Mouse (Mus musculus): Measurements from ENCODE around the gene Cox6b2. TPM values are rescaled to one million over a fixed set of nuclear protein-coding genes. Genes with fewer than 3 reads are reported as not detected.

The Cox6b2 gene
- polyA plus RNA-seq, 1 experiment from 2014 or later = 26.3 TPM

GRCm38 (mm10) chr7:4702334-4702733 is 50.6 kb downstream of the Cox6b2 start:
- ATAC-seq (ENCODE audit: low FRiP score) = no peak
- Histone ChIP-seq H3K27me3 (replicated peaks) (no peaks in the 10 kb centered on the region), H3K9ac (replicated peaks) (no peak overlapping the region)

More at GRCm38 (mm10) chr7:4702334-4702733, 50.6 kb downstream of the Cox6b2 start:
- Histone ChIP-seq H3K27ac (replicated peaks) (no peak overlapping the region), H3K4me2 (no peak overlapping the region), H3K9me3 (replicated peaks) (no peaks in the 10 kb centered on the region), H3K4me3 (replicated peaks) (no peak overlapping the region), H3K4me1 (peaks cover 4% of the 10 kb centered on the region; the same call in 1 of the 2 replicates), H3K36me3 (peaks cover 84% of the 10 kb centered on the region)
- WGBS = 45% methylated on average over 8 of the region's 8 CpGs

Other genes with a start within 250 kb of the Cox6b2 start
- 22.8 and 29.5 TPM in 2 replicates for gene Tnnt1, start 236.7 kb downstream of the Cox6b2 start, polyA plus RNA-seq (2015; fragmentation: Nextera tagmentation; extraction: Ambion mirVana)
- gene Tnni3, start 228.9 kb downstream of the Cox6b2 start, polyA plus RNA-seq (2015; fragmentation: Nextera tagmentation; extraction: Ambion mirVana) = 1.8 and 2.4 TPM in 2 replicates
- gene Dnaaf3, start 220.6 kb downstream of the Cox6b2 start, polyA plus RNA-seq (2015; fragmentation: Nextera tagmentation; extraction: Ambion mirVana) = 1.8 and 2.1 TPM in 2 replicates
- gene Syt5, start 205.6 kb downstream of the Cox6b2 start, polyA plus RNA-seq (2015; fragmentation: Nextera tagmentation; extraction: Ambion mirVana) = 77.0 and 94.1 TPM in 2 replicates
- 0.43 and 0.65 TPM in 2 replicates for gene Ptprh, start 149.1 kb downstream of the Cox6b2 start, polyA plus RNA-seq (2015; fragmentation: Nextera tagmentation; extraction: Ambion mirVana)
- gene Tmem86b, start 121.7 kb downstream of the Cox6b2 start, polyA plus RNA-seq (2015; fragmentation: Nextera tagmentation; extraction: Ambion mirVana) = 1.7 and 2.3 TPM in 2 replicates
- 8.3 and 8.9 TPM in 2 replicates for gene Ppp6r1, start 94.1 kb downstream of the Cox6b2 start, polyA plus RNA-seq (2015; fragmentation: Nextera tagmentation; extraction: Ambion mirVana)
- 156 and 173 TPM in 2 replicates for gene Hspbp1, start 68.0 kb downstream of the Cox6b2 start, polyA plus RNA-seq (2015; fragmentation: Nextera tagmentation; extraction: Ambion mirVana)
- 6.5 and 6.8 TPM in 2 replicates for gene Brsk1, start 62.5 kb downstream of the Cox6b2 start, polyA plus RNA-seq (2015; fragmentation: Nextera tagmentation; extraction: Ambion mirVana)
- gene Tmem150b, start 27.8 kb downstream of the Cox6b2 start, polyA plus RNA-seq (2015; fragmentation: Nextera tagmentation; extraction: Ambion mirVana) = 0.13 and 0.14 TPM in 2 replicates
- gene Kmt5c, start 13.0 kb downstream of the Cox6b2 start, polyA plus RNA-seq (2015; fragmentation: Nextera tagmentation; extraction: Ambion mirVana) = 56.9 and 58.2 TPM in 2 replicates
- not detected in 2 replicates for gene Fam71e2, start 18.2 kb upstream of the Cox6b2 start, polyA plus RNA-seq (2015; fragmentation: Nextera tagmentation; extraction: Ambion mirVana)
- 0.90 and 1.0 TPM in 2 replicates for gene Il11, start 29.8 kb upstream of the Cox6b2 start, polyA plus RNA-seq (2015; fragmentation: Nextera tagmentation; extraction: Ambion mirVana)
- gene Tmem190, start 29.8 kb upstream of the Cox6b2 start, polyA plus RNA-seq (2015; fragmentation: Nextera tagmentation; extraction: Ambion mirVana) = not detected in 2 replicates
- 6.8 and 9.9 TPM in 2 replicates for gene Tmem238, start 36.6 kb upstream of the Cox6b2 start, polyA plus RNA-seq (2015; fragmentation: Nextera tagmentation; extraction: Ambion mirVana)
- gene Rpl28, start 39.8 kb upstream of the Cox6b2 start, polyA plus RNA-seq (2015; fragmentation: Nextera tagmentation; extraction: Ambion mirVana) = 224 and 255 TPM in 2 replicates
- 252 and 275 TPM in 2 replicates for gene Ube2s, start 59.5 kb upstream of the Cox6b2 start, polyA plus RNA-seq (2015; fragmentation: Nextera tagmentation; extraction: Ambion mirVana)
- 10.6 and 11.3 TPM in 2 replicates for gene Shisa7, start 91.6 kb upstream of the Cox6b2 start, polyA plus RNA-seq (2015; fragmentation: Nextera tagmentation; extraction: Ambion mirVana)
- gene Isoc2b, start 117.2 kb upstream of the Cox6b2 start, polyA plus RNA-seq (2015; fragmentation: Nextera tagmentation; extraction: Ambion mirVana) = 3.7 and 5.9 TPM in 2 replicates
- gene Isoc2a, start 124.1 kb upstream of the Cox6b2 start, polyA plus RNA-seq (2015; fragmentation: Nextera tagmentation; extraction: Ambion mirVana) = 0.51 and 0.79 TPM in 2 replicates
- 0.23 and 0.37 TPM in 2 replicates for gene Gm36210, start 153.4 kb upstream of the Cox6b2 start, polyA plus RNA-seq (2015; fragmentation: Nextera tagmentation; extraction: Ambion mirVana)
- 3.1 and 4.0 TPM in 2 replicates for gene Zfp628, start 162.1 kb upstream of the Cox6b2 start, polyA plus RNA-seq (2015; fragmentation: Nextera tagmentation; extraction: Ambion mirVana)
- 30.8 and 36.3 TPM in 2 replicates for gene Nat14, start 168.9 kb upstream of the Cox6b2 start, polyA plus RNA-seq (2015; fragmentation: Nextera tagmentation; extraction: Ambion mirVana)
- 1.00 and 1.8 TPM in 2 replicates for gene Ssc5d, start 172.7 kb upstream of the Cox6b2 start, polyA plus RNA-seq (2015; fragmentation: Nextera tagmentation; extraction: Ambion mirVana)
- gene Sbk2, start 211.3 kb upstream of the Cox6b2 start, polyA plus RNA-seq (2015; fragmentation: Nextera tagmentation; extraction: Ambion mirVana) = 0.14 TPM in 1 of 2 replicates, not detected in the other
- 0.32 and 0.35 TPM in 2 replicates for gene Sbk3, start 218.1 kb upstream of the Cox6b2 start, polyA plus RNA-seq (2015; fragmentation: Nextera tagmentation; extraction: Ambion mirVana)
- 49.6 and 57.0 TPM in 2 replicates for gene Zfp579, start 243.1 kb upstream of the Cox6b2 start, polyA plus RNA-seq (2015; fragmentation: Nextera tagmentation; extraction: Ambion mirVana)